Mouse (Mus musculus) left cerebral cortex, postnatal 25 days (tissue): Measurements from ENCODE around the gene Lrrtm4. TPM values are rescaled to one million over a fixed set of nuclear protein-coding genes. Genes with fewer than 3 reads are reported as not detected.

Experiments used
- DNase-seq, 2 experiments: peaks; one replicate each; pipeline ENCODE4 v3.0.0; 2022; ENCODE audit warnings: low spot score in 2 of 2, mixed read lengths in 1 of 2
- intact Hi-C: fragments of 180-260 bp; cut with DNase I; formaldehyde crosslinking; loops from one replicate; pipeline ENCODE4 v1.15.1; 2025
- total RNA-seq, 2 experiments: library from RNA; stranded (reverse); gene quantifications; 2 replicates each; pipeline ENCODE4 v1.2.3; 2021

Gene Lrrtm4
- total RNA-seq, 2 experiments from 2014 or later = 69.8 to 77.5 TPM

- peak; percentile 23 to 25 for DNase-seq
- intact Hi-C loops = no loop called here
These were observed 604.1 kb downstream of the Lrrtm4 start for GRCm38 (mm10) chr6:80622676-80623334.

- DNase-seq = no peak
- intact Hi-C loops = no loop called here
These were observed 606.8 kb downstream of the Lrrtm4 start for GRCm38 (mm10) chr6:80625509-80625908.

DNA sequence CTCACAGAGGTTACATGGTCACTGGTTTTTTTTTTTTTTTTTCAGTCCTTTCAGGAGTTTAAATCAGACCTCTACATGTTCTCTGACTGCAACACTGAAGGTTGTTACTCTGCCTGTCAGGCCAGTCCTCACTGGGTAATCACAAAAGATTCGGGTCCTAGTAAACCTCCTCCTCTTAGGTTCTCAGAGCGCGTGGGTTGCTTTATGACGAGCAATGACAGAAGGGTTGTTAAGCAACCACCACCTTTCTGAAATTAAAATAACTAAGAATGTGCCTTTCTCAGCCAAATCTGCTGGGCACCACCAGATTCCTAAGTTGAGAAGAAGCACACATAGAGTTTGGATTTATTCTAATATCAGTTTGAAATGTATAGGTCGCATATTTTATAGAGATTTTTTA lies 644.1 kb downstream of the Lrrtm4 start:
- peak in 1 of 2 experiments; percentile 34 for DNase-seq

GRCm38 (mm10) chr6:80664039-80664438 lies 645.4 kb downstream of the Lrrtm4 start:
- intact Hi-C loops = no loop called here
- DNase-seq = peak in 1 of 2 experiments; percentile 21

More for the DNA sequence above, 644.1 kb downstream of the Lrrtm4 start:
- intact Hi-C loops = no loop called here

GRCm38 (mm10) chr6:80704183-80704582 lies 685.5 kb downstream of the Lrrtm4 start:
- DNase-seq = no peak
- intact Hi-C loops = no loop called here

GRCm38 (mm10) chr6:80720468-80720867 lies 701.8 kb downstream of the Lrrtm4 start:
- no peak for DNase-seq
- intact Hi-C loops = no loop called here

GRCm38 (mm10) chr6:80733416-80733815 lies 714.7 kb downstream of the Lrrtm4 start:
- intact Hi-C loops = no loop called here
- no peak for DNase-seq

GRCm38 (mm10) chr6:80750769-80751168 lies 732.1 kb downstream of the Lrrtm4 start:
- DNase-seq = no peak
- intact Hi-C loops = no loop called here

DNA sequence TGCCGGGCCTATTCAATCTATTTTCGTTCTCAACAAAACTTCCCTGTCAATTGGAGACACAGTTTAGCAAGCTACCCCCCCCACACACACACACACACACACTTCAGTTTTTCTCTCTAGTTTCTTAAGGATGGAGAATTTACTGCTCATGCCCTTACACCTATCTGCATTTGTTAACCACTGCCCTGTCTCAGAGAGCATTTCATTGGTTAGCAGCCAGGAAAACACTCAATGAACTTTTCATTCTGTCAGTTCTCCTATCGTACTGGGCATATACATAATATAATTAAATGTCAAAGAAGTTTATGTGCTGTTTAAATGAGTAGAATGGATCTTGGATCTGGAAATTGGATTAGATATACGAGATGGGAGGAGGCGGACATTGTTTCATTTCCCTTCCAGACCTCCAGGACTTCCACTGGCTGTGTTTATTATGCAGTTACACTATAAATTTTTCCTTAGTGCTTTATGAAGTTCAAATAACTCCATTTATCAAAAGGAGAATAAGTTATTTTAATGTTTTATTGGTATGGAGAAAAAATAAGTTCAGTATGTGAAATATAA lies 742.0 kb downstream of the Lrrtm4 start:
- DNase-seq = no peak
- intact Hi-C loops = no loop called here

DNA sequence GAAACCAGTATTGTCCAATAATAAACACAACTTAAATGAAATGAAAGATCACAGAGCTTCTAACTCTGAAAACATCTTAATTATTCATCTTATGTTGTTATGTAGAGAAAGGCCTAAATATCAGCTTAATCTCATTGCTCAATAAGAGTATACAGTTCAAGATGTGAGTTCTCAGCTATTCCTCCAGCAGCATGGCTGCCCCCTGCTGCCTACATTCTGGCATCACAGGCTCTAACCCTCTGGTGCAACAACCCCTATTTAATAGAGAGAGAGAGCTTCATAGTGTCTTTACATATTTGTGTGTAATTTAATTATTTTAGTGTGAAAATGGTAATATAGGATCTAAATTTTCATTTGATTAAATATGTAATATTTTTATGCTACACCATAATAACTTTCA lies 767.6 kb downstream of the Lrrtm4 start:
- intact Hi-C loops = no loop called here
- DNase-seq = no peak

DNA sequence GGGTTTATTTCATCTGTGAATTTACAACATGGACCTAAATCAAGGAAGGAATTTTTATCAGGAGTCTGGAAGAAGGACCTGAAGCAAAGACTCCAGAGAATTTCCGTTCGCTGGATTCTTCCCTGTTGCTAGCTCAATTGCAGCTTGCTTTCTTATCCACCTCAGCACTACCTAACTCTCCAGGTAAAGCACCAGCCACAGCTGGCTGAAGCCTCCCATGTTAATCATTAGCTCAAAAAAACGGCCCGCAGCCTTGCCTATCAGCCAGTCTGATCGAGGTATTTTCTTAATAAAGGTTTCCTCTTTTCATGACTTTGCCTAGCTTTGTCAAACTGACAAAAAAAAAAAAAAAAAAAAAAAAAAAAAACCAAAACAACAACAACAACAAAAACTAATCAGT lies 805.1 kb downstream of the Lrrtm4 start:
- intact Hi-C loops = no loop called here
- DNase-seq = no peak

DNA sequence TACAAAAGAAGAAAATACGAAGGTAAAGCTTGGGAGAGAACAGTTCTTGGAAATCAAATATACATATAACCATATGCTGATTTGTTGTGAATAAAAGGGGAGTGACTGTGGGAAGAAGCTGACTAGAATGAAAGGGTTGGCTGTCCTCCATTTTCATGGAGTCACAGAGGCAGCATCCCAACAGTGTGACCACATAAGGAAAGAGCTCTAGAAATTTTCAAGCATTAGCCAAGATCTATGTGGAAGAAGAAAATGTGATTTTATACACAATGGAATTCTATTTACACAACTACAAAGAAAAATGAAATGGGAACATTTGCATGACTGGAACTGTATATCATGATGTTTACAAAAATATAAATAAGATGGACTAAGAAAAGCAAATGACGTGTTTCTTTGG lies 821.1 kb downstream of the Lrrtm4 start:
- intact Hi-C loops = no loop called here
- DNase-seq = no peak

DNA sequence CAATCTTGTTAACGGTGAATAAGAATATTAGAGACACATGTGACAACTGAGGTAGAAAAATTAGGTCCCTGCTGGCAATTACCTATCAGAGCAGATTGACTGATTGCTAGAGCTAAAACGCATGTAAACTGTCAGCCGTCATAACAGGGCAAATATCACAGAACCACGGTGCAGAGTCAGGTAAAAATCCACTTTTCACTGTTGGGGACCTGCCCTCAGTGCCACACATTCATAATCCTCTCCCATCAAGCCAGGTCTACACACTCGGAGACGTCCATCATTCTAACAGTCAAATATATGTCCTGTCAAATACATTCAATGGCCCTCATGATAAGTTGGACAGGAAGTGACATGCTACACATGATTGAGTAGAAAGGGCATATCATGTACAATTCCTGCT lies 826.6 kb downstream of the Lrrtm4 start:
- intact Hi-C loops = no loop called here
- DNase-seq = no peak

GRCm38 (mm10) chr6:80856910-80857543 lies 838.4 kb downstream of the Lrrtm4 start:
- intact Hi-C loops = no loop called here
- DNase-seq = peak in 1 of 2 experiments; percentile 56

Other genes starting within 250 kb of the Lrrtm4 start
- gene Gm20594, start 201.0 kb upstream of the Lrrtm4 start, total RNA-seq = not detected